Mouse (Mus musculus): Measurements from ENCODE around the gene Npepps.
A peak's percentile ranks its signal among the peaks of the same experiment; 100 is the strongest.
"Not testable (repeated sequence)": the region's sequence is repeated elsewhere in the genome, so short reads cannot be mapped to it uniquely, and the experiment has no call there.

Npepps gene

DNA sequence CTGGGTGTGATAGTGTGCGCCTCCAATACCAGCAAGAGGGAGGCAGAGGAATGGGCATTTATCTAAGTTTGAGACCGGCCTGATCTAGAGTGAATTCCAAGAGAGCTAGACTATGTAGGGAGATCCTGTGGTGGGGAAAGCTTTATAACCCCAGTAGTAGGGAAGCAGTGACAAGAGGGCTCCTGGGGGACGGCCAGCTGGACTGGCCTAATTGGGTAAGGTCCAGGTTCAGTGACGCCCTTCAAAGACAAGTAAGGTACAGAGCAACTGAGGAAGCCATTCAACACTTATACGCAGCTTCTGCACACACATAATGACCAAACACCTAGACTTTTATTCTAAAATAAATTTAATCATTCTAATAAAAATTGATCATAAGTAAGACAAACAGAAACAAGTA is 48.0 kb downstream of the Npepps start:
- peak; percentile 40 to 45 for DNase-seq

DNA sequence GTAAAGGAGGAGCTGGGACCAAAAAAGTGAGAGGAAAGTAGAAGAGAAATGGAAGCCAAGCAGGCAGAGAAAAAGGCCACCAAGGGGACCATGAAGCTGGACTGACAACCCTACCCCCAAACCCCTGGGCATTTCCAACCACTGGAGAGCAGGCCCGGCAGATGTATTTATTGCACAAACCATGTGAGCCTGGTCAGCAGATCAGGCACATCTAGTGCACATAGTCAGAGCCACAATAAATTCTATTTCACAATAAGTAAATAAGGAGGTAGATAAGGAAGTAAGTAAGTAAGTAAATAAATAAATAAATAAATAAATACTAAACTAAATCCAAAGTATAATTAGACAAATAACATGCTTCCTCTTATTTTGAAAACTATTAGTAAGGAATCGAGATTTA is 51.0 kb downstream of the Npepps start:
- DNase-seq = no peak

GRCm38 (mm10) chr11:97228985-97229384 is 51.5 kb downstream of the Npepps start:
- no peak for DNase-seq

DNA sequence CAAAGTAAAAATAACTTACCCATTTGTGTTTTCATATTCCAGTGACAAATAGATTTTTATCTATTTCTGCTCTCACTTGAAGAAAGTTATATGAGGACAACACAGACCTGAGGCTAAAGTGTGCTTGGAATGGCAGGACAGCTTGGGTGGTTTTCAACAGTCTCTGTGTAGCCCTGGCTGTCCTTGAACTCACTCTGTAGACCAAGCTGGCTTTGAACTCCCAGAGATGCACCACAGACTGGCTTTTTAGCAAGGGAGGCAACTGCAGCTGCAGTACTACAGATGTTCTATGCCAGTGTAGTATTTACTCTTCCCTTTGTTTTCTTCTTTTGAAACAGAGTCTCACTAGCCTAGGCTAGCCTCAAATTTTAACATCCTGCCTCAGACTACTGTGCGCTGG is 54.3 kb downstream of the Npepps start:
- no peak for DNase-seq

DNA sequence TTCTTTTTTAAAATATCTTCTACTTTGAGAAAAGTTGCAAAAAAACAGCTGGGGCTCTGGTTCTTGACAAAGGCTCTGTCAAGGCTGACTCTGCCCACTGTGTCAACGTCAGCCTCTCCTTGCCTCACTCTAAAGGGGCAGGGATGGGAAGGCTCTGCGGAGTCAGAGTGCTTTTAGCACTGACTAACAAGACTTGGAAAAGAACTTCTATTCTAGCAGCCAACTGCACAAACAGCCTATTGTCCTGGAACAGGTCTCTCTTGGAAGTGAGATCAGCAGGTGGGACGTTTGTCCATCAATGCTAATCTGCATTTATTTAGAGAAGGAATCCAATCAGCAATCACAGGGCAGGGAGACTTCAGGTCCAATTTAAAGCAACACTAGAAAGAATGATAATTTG is 57.0 kb downstream of the Npepps start:
- no peak for DNase-seq

DNA sequence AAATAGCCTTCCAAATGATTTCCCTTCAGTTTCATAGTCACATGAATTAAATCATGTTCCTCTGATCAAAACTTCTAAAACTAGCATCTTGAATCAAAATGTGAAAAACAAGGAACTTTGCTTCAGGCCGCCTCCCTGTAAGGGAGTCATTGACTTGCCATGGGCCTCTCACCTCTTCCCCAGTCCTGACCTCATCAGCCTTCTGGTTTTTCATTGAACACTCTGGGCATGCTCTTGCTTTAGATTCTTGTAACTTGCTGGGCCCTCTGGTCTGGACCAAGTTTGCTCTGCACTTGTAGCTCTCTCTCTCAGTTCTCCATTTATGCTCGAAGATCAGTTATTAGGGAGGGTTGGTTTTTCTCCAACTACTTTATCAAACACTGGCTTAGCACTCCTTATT is 58.8 kb downstream of the Npepps start:
- DNase-seq = no peak

GRCm38 (mm10) chr11:97220211-97220610 is 60.2 kb downstream of the Npepps start:
- DNase-seq = no peak

DNA sequence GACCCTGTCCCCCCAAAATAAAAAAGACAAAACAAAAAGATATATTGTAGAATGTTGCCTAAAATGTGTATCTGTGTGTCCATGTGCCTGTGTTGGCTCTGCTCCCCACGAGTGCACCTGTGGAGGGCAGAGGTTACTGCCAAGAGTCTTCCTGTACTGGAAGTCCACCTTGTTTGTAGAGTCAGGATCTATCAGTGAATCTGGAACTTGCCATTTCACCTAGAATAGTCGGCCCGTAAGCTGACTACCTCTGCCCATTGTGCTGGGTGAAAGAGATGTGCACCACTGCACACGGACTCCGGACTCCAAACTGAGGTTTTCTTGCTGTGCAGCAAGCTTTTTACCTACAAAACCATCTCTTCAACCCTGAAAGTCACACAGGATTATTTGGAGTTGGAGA is 66.0 kb downstream of the Npepps start:
- DNase-seq = no peak

- no peak for DNase-seq
Measured at GRCm38 (mm10) chr11:97210728-97211400, 69.6 kb downstream of the Npepps start.

DNA sequence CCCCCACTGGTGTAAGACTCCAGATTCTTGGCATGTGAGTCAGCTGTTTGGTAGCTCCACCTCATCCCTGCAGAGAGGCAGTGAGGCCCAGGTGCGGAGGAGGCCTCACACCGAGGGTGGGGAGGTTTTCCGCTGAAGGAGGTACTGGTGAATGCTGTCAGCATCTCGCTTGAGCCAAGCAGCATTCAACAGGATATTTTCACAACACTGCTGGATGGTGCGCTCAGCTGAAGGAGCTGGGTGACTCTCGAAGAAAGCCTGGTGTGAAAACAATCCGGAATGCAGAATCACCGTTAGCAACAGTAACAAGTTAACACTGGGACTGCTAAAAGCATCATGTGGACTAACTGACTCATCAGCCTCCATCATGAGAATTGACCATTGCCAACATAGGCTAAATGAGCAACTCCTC is 73.4 kb downstream of the Npepps start:
- DNase-seq = peak in 1 of 2 experiments; percentile 14

DNA sequence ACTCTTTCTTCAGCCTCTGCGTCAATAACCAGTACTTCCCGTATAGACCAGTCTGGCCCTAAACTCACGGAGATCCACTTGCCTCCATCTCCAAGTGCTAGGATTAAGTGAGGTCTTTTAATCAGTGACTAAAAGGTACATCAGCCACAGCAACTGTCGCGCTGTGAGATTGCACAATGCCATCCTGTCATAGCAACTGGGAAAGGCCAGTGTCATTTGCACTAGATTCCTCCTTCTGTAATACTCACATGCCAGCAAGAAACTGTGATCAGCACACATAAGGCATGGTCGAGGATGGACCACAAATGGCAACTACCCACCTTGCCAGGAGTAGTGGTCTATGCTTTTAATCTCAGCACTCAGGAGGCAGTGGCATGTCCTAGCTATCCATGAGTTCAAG is 80.9 kb downstream of the Npepps start:
- DNase-seq = no peak

DNA sequence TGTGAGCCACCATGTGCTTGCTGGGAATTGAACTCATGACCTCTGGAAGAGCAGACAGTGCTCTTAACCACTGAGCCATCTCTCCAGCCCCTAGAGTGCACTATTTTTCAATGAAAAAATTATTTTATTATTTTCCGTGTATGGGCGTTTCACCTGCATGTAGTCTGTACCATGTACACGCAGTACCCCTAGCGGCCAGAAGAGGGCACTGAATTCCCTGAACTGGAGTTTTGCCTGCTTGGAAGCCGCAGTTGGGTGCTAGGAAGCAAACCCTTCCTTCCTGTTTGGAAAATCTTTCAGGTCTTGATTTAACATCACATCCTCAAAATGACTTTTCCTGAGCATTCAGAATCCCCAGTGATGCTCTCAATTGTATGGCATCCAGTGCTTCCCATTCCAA is 81.8 kb downstream of the Npepps start:
- DNase-seq = peak; percentile 56 to 64

GRCm38 (mm10) chr11:97197021-97197420 is 83.4 kb downstream of the Npepps start:
- no peak for DNase-seq

- DNase-seq = no peak
Measured at GRCm38 (mm10) chr11:97196541-97196940, 83.9 kb downstream of the Npepps start.

DNA sequence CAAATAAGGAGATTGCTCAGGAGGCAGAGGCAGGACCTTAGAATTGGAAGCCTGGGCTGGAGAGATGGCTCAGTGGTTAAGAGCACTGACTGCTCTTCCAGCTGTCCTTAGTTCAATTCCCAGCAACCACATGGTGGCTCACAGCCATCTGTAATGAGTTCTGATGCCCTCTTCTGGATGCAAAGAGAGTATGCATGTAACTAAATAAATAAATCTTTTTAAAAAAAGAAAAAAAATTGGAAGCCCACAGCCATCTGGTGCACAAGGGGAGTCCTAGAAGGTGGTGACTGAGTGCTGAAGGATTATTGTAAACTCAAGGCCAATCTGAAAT is 87.9 kb downstream of the Npepps start:
- no peak for DNase-seq

DNA sequence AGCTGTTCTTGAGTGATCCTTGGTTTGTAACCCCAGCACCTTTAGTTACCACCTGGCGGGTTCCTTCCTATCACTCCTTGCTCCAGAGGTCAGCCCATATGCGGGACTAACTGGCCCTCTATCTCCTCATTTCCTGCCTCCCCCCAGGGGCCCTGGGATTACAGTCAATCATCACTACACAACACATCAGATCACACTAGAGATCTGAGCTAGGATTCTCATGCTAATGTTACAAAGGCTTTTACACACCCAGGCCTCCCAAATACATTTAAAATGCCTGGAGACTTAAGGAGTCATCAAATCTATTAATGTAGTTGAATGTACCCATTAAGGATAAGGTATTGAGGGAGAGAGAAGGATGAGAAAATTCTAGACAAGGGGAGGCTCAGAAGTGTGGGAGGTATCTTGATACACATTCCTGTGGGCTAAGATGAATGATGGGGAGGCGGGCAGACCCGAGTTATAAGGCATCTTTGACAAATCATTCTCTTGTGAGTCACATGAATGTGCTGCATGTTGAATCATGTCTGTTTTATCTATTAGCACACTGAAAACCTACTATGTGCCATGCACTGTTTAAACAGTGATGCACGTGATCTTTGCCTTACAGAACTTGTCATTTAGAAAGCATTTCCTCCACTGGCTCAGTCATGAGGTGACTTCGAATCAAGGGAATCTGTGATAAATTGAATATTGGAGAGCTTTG is 88.4 kb downstream of the Npepps start:
- no peak for DNase-seq

GRCm38 (mm10) chr11:97190992-97191391 is 89.4 kb downstream of the Npepps start:
- no peak for DNase-seq

DNA sequence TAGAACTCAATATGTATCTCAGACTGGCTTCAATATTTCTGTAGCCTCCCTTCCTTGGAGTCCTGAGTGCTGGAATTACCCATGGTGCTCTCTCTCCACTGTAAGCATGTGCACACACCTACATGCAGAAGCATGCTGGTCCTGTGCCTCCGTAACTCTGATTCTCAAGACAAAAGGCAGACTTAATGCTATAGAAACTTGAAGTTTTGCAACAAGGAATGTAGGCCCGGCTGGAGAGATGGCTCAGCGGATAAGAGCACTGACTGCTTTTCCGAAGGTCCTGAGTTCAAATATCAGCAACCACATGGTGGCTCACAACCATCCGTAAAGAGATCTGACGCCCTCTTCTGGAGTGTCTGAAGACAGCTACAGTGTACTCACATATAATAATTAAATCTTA is 90.8 kb downstream of the Npepps start:
- not testable (repeated sequence) for DNase-seq

GRCm38 (mm10) chr11:97189231-97189630 is 91.2 kb downstream of the Npepps start:
- DNase-seq = no peak

DNA sequence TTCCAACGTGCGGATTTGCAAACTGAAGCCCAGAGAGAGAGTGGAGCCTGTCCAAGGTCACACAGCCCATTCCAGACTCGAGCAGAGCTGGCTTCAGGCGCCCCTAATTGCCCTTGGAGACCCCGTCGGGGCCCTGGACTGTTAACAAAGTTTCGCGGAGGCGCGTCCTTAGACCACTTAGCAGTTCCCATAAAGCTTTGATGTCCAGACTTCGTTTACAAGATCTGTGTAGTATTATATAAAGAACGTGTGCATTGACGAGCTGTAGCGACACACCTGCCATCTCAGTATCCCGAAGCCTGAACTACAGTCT is 91.8 kb downstream of the Npepps start:
- DNase-seq = no peak

DNA sequence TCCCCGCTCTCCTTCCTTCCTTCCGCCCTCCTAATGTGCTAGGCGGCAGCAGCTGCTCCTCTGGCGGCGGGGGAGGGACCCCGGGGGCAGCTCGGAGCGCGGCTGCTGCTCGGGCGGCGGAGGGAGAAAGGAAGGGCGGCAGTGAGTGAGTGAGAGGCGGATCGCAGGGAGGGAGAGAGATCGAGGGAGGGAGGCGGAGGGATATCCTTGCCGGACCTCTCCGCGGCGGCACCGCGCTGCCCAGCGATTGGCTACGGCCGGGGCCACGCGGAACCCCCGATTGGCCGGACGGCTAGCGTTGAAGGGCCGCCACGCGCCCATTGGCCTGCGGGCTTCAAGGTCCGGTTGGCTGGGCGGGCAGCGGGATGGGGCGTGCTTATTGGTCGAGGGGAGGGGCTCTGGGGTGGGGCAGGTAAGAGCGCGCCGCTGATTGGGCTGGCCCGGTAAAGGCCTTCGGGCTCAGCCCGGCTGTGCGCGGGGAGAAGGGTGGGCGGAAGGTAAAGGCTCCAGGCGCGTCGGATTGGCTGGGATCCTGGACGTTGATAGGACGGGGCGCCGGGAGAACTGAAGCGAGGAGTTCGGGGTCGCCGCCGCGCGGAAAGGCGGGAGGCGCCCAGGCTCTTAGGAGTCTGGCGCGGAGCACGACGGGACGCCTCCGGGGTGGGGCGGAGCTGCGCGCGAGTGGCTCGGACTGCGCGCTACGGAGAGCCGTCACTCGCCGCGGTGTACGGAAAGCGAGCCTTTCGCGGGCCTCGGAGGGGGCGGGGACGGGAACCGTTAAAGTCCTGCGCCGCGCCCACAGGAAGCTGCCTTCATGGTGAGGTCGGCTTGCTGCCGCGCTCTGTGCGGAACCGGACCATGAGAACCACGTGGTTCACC is 92.4 kb downstream of the Npepps start, which contains the start of gene Kpnb1:
Gene Kpnb1, minus strand, starts transcription at position 118 of the 879 bp plus-strand sequence.
- peak; percentile 96 to 99 for DNase-seq

DNA sequence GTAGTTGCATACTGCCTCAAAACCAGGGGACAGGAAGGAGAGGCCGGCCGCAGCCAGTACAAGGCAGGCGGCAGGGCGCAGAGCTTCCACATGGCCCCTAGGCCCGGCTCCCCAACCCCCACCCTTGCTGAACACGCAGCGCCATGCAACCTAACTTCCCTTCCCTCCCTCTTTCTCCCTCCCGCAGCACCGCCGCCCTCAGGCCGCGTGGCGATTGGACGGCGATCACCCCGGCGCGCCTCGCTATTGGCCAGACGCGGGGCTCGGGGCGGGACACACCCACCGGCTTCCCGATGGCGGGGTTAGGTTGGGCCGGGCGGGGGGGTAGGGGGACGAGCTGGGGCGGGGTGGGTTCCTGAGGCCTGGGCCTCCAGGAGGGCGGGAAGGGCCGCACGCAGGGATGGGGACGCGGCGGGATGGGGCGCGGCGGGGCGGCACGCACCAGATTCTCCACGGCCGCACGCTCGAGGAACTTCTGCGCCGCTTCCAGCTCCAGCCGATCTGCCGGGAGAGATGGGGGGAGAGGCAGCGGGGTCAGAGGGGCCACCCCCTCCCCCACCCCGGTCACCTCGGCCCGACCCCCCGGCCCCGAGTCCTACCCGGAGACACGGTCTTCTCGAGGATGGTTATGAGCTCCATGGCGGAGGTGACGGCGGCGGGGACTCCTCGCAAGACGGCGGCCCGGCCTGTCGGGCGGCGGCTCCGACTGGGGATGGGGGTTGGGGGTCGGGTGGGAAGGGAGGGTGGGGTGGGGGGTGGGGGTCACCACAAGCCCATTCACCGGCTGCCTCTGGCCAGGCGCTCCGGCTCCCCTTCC is 93.3 kb downstream of the Npepps start:
- peak; percentile 97 to 99 for DNase-seq
